Mouse (Mus musculus) limb, embryonic 11.5 days (tissue): ENCODE results near the gene Gnb3. TPM values are rescaled to one million over a fixed set of nuclear protein-coding genes. Genes with fewer than 3 reads are reported as not detected.

Source experiments
- ATAC-seq: fragments of 200-750 bp; cut with Nextera tagmentation; 2 replicates; pipeline ENCODE4 v1.8.0; 2017; ENCODE audit warnings: low read depth; ENCODE audit not compliant: insufficient number of reproducible peaks, low FRiP score, low TSS enrichment
- DNase-seq: peaks from one replicate; pipeline ENCODE4 v3.0.0-alpha.2; 2015; ENCODE audit warnings: low spot score
- H3K27ac ChIP-seq: fragments of 300-500 bp; sonication (generic); replicated peaks from 2 replicates; pipeline ENCODE4 v1.5.1; 2014; ENCODE audit warnings: low read depth, mild to moderate bottlenecking, low read length
- H3K27me3 ChIP-seq: fragments of 300-500 bp; sonication (generic); 2 replicates; pipeline ENCODE4 v1.6.1; 2014; ENCODE audit warnings: mild to moderate bottlenecking, low read length, mixed read lengths; ENCODE audit not compliant: control insufficient read depth, insufficient read depth
- H3K36me3 ChIP-seq: fragments of 300-500 bp; sonication (generic); 2 replicates; pipeline ENCODE4 v1.6.1; 2014; ENCODE audit warnings: mild to moderate bottlenecking, low read length, moderate library complexity, mixed read lengths; ENCODE audit not compliant: control insufficient read depth, insufficient read depth
- H3K4me1 ChIP-seq: fragments of 300-500 bp; sonication (generic); 2 replicates; pipeline ENCODE4 v1.6.1; 2014; ENCODE audit warnings: low read length, mixed read lengths; ENCODE audit not compliant: control insufficient read depth, insufficient read depth
- H3K4me2 ChIP-seq: fragments of 300-500 bp; sonication (generic); 2 replicates; pipeline ENCODE4 v1.6.1; 2014; ENCODE audit warnings: low read depth, mild to moderate bottlenecking, moderate library complexity; ENCODE audit not compliant: severe bottlenecking
- H3K4me3 ChIP-seq: fragments of 300-500 bp; sonication (generic); 2 replicates; pipeline ENCODE4 v1.5.1; 2014; ENCODE audit warnings: low read depth, low read length
- H3K9ac ChIP-seq: fragments of 300-500 bp; sonication (generic); 2 replicates; pipeline ENCODE4 v1.6.1; 2014; ENCODE audit warnings: mild to moderate bottlenecking, low read length
- H3K9me3 ChIP-seq: fragments of 300-500 bp; sonication (generic); 2 replicates; pipeline ENCODE4 v1.6.1; 2016; ENCODE audit warnings: low read length; ENCODE audit not compliant: control insufficient read depth
- WGBS: fragments of 180-500 bp; shearing (Covaris S2); extraction: QIAGEN DNeasy Blood & Tissue Kit; methylation state at CpG from one replicate; pipeline ENCODE4 v1.1.7; 2014; 5-methylcytosine and 5-hydroxymethylcytosine counted together
- polyA plus RNA-seq: library from polyadenylated mRNA; unstranded; fragments of >200 nt; fragmentation: Nextera tagmentation; extraction: Ambion mirVana; gene quantifications from 2 replicates; pipeline ENCODE4 v1.2.1, GENCODE M21; 2014

The Gnb3 gene
- polyA plus RNA-seq: 0.40 and 0.43 TPM in 2 replicates

DNA sequence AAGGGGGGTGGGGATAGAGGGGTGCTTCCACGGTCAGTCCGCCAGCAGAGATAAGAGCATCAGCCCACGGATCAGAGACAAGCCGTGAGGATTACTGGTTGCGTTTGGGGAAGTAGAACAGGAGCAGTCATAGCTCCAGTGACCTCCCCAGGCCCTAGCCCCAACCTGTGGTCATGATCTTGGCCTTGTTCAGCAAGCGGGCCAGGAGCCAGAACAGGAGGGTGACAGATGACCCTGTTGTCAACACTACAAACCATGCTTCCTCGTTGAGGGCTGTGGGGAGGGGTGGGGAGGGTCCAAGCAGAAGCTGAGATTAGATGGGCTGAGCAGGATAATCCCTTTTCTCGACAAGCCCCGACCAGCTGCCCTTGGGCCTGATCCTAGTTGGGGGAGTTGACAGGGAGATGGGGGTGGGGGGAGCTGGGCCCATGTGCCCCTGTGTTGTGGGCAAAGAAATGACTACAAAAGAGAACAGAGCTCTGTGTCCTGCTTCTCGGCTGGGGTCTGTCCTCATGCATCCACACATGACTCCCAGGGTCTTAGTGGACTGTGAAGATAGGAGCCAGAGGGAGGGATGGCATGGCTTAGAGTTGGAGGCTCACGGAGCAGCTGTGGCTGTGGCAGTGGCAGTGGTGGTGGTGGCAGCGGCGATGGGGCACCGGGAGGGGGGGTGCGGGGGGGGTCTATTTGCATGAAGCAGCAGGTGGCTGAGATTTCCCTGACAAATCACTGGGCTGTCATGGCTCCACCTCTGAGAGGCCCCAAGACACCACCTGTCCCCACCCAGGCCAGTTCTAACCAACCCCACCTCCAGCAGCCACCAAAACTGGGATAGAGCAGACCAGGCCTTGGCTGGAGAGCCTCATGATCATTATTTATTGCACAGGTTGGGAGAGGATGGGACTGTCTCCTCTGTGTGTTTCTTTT, at the start of gene Gnb3:
Gene Gnb3 (minus strand): TSS at position 35 of the 927 bp plus-strand sequence.
- DNase-seq (no peak), ATAC-seq (no peak)
- Histone ChIP-seq H3K4me1 (peaks cover 24% of the 10 kb centered on the region), H3K27me3 (no peaks in the 10 kb centered on the region), H3K9ac (peak within 1 kb of the TSS; percentile 1; the same call in 1 of the 2 replicates), H3K4me2 (no peak within 1 kb of the TSS; the same call in 1 of the 2 replicates), H3K4me3 (0 out of 2 replicates have a peak within 1 kb of the TSS, but pooled peaks have one; percentile 2), H3K36me3 (peaks cover 2% of the 10 kb centered on the region; the same call in 1 of the 2 replicates), H3K27ac (no peak within 1 kb of the TSS), H3K9me3 (no peaks in the 10 kb centered on the region)
- WGBS: 30% methylated on average over 15 of the region's 15 CpGs

DNA sequence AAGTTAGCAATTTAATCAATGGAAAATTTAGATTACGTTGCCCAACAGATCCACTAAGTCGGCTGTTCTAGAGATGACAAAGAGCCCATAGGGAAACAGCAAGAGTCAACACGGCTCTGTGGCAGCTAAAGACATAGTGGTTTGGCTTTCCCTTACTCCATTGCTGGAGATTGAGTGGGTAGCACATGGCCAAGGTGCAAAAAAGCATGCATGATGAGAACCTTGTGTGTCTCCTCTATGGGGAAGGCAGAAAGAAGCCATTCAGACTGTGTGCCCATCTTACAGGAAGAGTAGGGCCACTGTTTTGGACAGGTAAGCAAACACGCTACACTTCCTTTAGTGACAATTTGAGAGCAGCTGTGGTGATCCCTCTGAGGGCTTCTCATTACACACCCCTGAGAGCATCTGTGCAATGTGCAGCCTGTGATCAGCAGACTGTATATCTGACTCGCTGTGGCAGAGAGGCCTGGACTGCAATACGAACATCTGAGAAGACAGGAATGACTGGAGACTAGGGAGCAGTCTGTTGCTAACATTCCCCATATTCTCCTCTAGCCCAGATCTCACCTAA, 48.6 kb upstream of the Gnb3 start:
- Histone ChIP-seq H3K4me1 (no peaks in the 10 kb centered on the region), H3K27ac (no peak overlapping the region), H3K9me3 (no peaks in the 10 kb centered on the region), H3K4me3 (no peak overlapping the region), H3K4me2 (no peak overlapping the region), H3K9ac (no peak overlapping the region), H3K36me3 (no peaks in the 10 kb centered on the region), H3K27me3 (no peaks in the 10 kb centered on the region)
- WGBS: 94% methylated on average over 6 of the region's 6 CpGs
- DNase-seq: no peak
- ATAC-seq: no peak

DNA sequence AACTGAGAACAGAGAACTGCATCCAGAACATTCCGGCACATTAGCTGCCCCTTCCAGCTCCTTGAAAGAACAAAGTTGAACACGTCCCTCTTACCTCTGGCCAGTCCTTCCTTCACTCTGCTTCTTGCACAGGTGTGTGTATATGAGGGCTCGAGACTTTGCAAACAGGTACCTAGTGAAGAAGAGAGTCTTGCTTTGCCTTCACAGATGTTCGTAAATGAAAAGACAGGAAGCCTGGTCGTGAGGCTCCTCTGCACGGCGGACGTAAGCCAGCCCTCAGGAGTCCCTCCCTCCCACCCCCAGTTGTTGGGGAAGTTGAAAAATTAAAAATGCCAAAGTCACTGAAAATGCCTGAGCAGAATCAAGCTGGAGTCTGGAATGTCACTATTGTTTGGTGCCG, 47.9 kb upstream of the Gnb3 start, which contains the start of gene Cd4:
Gene Cd4 (minus strand): TSS at position 236 of the 400 bp plus-strand sequence.
- no peak for ATAC-seq
- WGBS: 87% methylated on average over 9 of the region's 9 CpGs

DNA sequence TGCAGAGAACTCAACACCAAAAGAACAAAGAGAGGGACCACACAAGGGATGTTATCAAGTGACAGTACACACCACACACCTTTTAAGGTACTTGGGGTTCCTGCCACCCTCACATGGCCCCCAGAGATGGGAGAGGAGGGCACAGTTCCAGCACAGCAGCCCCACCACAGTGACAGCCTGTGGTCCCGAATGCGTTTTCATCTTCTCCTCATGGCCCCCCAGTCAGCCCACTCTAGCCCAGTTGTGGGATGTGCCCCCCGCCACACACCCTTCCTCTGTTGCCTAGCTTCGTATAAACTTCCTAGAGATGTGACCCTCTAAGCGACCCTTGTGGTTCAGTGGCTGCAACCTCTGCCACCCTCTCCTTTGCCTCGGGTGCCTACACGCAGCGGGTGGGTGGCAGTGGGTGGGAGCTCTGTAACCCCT, 45.9 kb upstream of the Gnb3 start:
- no peaks in the 10 kb centered on the region for H3K9me3 ChIP-seq
- H3K4me1 ChIP-seq: no peaks in the 10 kb centered on the region
- no peak overlapping the region for H3K4me2 ChIP-seq
- no peaks in the 10 kb centered on the region for H3K36me3 ChIP-seq
- DNase-seq: no peak
- H3K27me3 ChIP-seq: no peaks in the 10 kb centered on the region
- H3K4me3 ChIP-seq: no peak overlapping the region
- H3K9ac ChIP-seq: no peak overlapping the region
- WGBS: 94% methylated on average over 8 of the region's 8 CpGs
- no peak overlapping the region for H3K27ac ChIP-seq
- no peak for ATAC-seq

More for the DNA sequence above, 47.9 kb upstream of the Gnb3 start, which contains the start of gene Cd4:
- Histone ChIP-seq H3K27me3 (no peaks in the 10 kb centered on the region), H3K36me3 (no peaks in the 10 kb centered on the region), H3K4me1 (no peaks in the 10 kb centered on the region), H3K9ac (no peak within 1 kb of the TSS), H3K4me2 (no peak within 1 kb of the TSS), H3K27ac (no peak within 1 kb of the TSS), H3K9me3 (no peaks in the 10 kb centered on the region), H3K4me3 (no peak within 1 kb of the TSS)
- DNase-seq: no peak

DNA sequence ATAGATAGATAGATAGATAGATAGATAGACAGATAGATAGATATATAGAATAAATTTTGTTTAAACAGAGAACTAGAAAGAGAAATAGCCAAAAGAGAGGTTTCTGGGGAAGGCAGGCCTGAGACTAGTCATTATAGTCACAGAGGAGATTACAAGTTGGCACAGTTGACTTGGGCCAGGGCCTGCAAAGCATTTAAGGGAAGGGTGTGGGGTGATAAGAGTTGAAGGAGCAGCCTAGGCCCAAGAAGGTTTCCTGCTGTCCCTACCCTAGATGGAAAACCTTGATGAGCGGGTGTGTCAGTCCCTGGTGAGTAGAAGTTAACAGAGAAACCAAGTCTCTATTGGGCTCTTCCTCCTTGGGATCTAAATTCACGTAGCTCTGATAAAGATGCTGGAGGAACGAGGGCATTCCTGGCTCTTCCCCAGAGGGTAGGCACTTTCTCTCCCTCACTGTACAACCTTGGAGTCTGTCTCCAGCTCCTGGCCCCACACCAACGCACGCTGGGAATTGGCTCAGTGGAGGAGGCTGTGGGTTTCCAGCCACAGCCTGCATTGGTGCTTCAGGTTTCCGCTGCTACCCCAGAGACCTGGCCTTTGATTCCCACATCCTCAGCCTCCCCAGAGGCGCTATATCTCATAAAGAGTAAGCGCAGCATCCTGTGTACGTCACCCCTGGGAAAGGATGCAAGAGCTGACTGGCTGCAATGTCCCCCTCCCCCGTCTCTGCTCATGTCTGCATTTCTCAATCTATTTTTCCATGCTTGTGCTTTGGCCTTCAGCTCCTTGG, 44.8 kb upstream of the Gnb3 start:
- Histone ChIP-seq H3K9ac (no peak overlapping the region), H3K4me1 (no peaks in the 10 kb centered on the region), H3K36me3 (no peaks in the 10 kb centered on the region), H3K4me3 (no peak overlapping the region), H3K27ac (no peak overlapping the region), H3K27me3 (no peaks in the 10 kb centered on the region), H3K9me3 (no peaks in the 10 kb centered on the region), H3K4me2 (no peak overlapping the region)
- no peak for DNase-seq
- 78% methylated on average over 10 of the region's 10 CpGs for WGBS
- ATAC-seq: no peak

DNA sequence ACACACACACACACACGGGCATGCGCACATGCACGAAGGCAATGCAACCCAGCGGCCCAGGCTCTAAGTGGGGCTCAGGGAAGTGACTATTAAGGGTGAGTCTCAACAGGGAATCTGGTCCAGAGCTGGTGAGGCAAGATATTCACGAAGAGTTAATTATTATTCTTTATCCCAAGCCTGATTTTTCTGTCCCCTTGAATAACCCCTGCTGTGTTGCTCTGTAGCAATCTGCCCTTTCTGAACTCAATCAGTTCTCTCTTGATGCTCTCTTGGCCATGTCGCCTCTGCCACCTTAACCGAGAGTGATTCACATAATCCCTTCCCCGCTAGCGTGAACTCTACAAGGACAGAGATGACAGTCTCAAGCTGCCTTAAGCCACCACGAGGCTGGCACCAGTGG, 43.3 kb upstream of the Gnb3 start:
- Histone ChIP-seq H3K9me3 (no peaks in the 10 kb centered on the region), H3K27me3 (no peaks in the 10 kb centered on the region), H3K27ac (no peak overlapping the region), H3K9ac (no peak overlapping the region), H3K36me3 (no peaks in the 10 kb centered on the region), H3K4me3 (no peak overlapping the region), H3K4me1 (no peaks in the 10 kb centered on the region), H3K4me2 (no peak overlapping the region)
- ATAC-seq (no peak), DNase-seq (no peak)
- WGBS: 85% methylated on average over 10 of the region's 10 CpGs

DNA sequence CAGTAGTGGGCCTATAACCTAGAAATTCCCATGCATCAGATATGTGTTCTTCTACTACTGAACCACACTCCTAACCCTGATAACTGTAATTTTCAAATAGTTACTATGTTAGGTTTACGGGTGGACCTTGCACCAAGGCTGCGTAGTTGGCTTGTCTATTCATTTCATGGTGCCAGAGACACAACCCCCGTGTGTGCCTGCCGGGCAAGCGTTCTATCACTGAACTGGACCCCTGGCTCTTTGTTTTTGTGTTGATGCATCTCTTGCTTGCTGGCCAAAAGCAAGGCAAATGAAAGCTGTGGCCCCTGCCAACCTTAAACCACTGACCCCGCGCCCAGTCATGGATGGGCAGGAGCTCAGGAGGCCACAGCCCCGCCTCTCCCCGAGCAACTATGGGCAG, 41.7 kb upstream of the Gnb3 start:
- WGBS: 92% methylated on average over 9 of the region's 9 CpGs
- Histone ChIP-seq H3K27me3 (no peaks in the 10 kb centered on the region), H3K9me3 (no peaks in the 10 kb centered on the region), H3K9ac (no peak overlapping the region), H3K27ac (no peak overlapping the region), H3K4me1 (no peaks in the 10 kb centered on the region), H3K36me3 (no peaks in the 10 kb centered on the region), H3K4me3 (no peak overlapping the region), H3K4me2 (no peak overlapping the region)
- DNase-seq (no peak), ATAC-seq (no peak)

DNA sequence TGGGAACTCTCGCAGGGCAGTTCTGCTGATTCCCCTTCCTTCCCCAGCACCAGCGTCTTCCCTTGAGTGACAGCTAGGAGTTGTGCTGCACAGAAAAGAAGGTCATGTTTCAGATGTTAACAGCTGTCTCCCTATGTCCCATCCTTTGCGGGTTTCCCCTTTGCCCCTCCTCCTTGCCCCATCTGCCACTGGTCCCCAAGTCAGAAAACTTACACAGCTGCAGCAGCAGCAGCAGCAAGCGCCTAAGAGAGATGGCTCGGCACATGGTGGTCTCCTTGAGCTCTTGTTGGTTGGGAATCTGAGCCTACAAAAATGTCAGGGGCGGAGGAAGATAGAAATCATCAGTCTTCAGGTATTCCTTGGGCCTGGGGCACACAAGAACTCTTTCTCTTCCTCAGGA, 39.3 kb upstream of the Gnb3 start:
- DNase-seq (no peak), ATAC-seq (no peak)
- Histone ChIP-seq H3K4me2 (no peak overlapping the region), H3K36me3 (no peaks in the 10 kb centered on the region), H3K4me3 (no peak overlapping the region), H3K9me3 (no peaks in the 10 kb centered on the region), H3K9ac (no peak overlapping the region), H3K27me3 (no peaks in the 10 kb centered on the region), H3K4me1 (no peaks in the 10 kb centered on the region), H3K27ac (no peak overlapping the region)
- 59% methylated on average over 6 of the region's 6 CpGs for WGBS
